ENCODE assay signal across 14 mouse cellular contexts in genomic region chr4:44306585-44306984, GRCm38 (mm10). TPM values are rescaled to one million over a fixed set of nuclear protein-coding genes. Genes with fewer than 3 reads are reported as not detected.
A peak's percentile ranks its signal among the peaks of the same experiment; 100 is the strongest.
DNase-seq lines count a peak whose midpoint lies in the region.
"Had no signal": no experiment of that assay in that cellular context is flagged by ENCODE, and none has a peak within 500 bp of the region (broad histone marks: within the 10 kb centered on the region; RNA-seq: fewer than 3 reads in every experiment).

No protein-coding gene starts in this region.

- DNase-seq in layer of hippocampus, adult 9-11 months = peak; percentile 39
- DNase-seq in layer of hippocampus, postnatal 14 days (ENCODE audit: low spot score in 2 of 2) = no peak
- peak; percentile 58 for DNase-seq in right cerebral cortex, adult 2 months (ENCODE audit: low spot score in 2 of 2)
- no peak for DNase-seq in right cerebral cortex, postnatal 4 days
- peak; percentile 30 to 40 for DNase-seq in left cerebral cortex, postnatal 36 days (ENCODE audit: low spot score in 2 of 2)
- no peak for DNase-seq in cerebellum, postnatal 36 days
- DNase-seq in gastrocnemius, postnatal 36 days = no peak
- DNase-seq: adrenal gland, postnatal 25 days; cerebellum, adult 9-10 months; gastrocnemius, adult 2 months; kidney, adult 8-10 months; kidney, postnatal 25 days; liver, embryonic 13.5 days; lung, postnatal 36 days had no signal

- intact Hi-C loops in left cerebral cortex, postnatal 36 days (cut with DNase I) = no loop called here
- intact Hi-C loops in gastrocnemius, postnatal 36 days (cut with DNase I) = no loop called here

RNA-seq across cellular contexts. Expression of gene Melk, which starts 5.9 kb away (rescaled TPM):
- 1 to 10 TPM in 1 of 2 experiments, under 1 TPM in 1; 0.78 to 1.1 TPM for total RNA-seq in layer of hippocampus, postnatal 14 days (2021)
- total RNA-seq in left cerebral cortex, postnatal 36 days (2021) = under 1 TPM; 0.57 to 0.74 TPM
- total RNA-seq in gastrocnemius, postnatal 36 days (2021) = under 1 TPM; 0.15 to 0.48 TPM
- total RNA-seq: gastrocnemius, adult 2 months had no signal

Comparison
In these comparisons a context has a peak if more than half of its experiments do, and no peak if none do; other contexts are left out.
1. DNase-seq: peak in layer of hippocampus, adult 9-11 months (single experiment), right cerebral cortex, adult 2 months (2 of 2) and left cerebral cortex, postnatal 36 days (2 of 2); none in layer of hippocampus, postnatal 14 days (0 of 2), right cerebral cortex, postnatal 4 days (single experiment), cerebellum, postnatal 36 days (0 of 2) and gastrocnemius, postnatal 36 days (0 of 2).